Mouse (Mus musculus) testis, adult 2 months (tissue): ENCODE results near the gene F13b.

ENCODE experiments used
- CTCF ChIP-seq: fragments of 200-500 bp; IDR thresholded peaks from 2 replicates; pipeline ENCODE4 v1.5.1; 2012; ENCODE audit warnings: low read depth, mild to moderate bottlenecking, inconsistent platforms, low read length, moderate library complexity; ENCODE audit not compliant: control insufficient read depth, insufficient read depth, insufficient replicate concordance
- POLR2A ChIP-seq: fragments of 200-500 bp; IDR thresholded peaks from 2 replicates; pipeline ENCODE4 v1.6.1; 2012; ENCODE audit warnings: low read depth, mild to moderate bottlenecking, inconsistent platforms, low read length, moderate library complexity; ENCODE audit not compliant: control insufficient read depth

DNA sequence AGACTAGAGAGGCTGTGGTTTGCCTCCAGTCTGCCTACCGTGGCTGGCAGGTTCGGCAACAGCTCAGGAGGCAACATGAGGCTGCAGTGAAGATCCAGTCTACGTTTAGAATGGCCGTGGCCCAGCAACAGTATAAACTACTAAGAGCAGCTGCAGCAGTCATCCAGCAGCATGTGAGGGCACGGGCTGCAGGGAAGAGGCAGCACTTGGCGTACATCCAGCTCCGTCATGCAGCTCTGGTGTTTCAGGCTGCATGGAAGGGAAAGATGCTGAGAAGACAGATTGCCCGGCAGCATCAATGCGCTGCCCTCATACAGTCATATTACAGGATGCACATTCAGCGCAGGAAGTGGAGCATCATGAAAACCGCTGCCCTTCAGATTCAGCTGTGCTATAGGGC, 22.6 kb upstream of the F13b start:
- no peak for TF ChIP-seq CTCF
- no peak for TF ChIP-seq POLR2A
